Mouse (Mus musculus): ENCODE measurements around the gene Olfr846.

- TF ChIP-seq CTCF (IDR thresholded peaks at IDR 0.05; ENCODE audit: control insufficient read depth, insufficient read depth, low read length) = no peak
- no peak for TF ChIP-seq POLR2A (IDR thresholded peaks at IDR 0.05; ENCODE audit: borderline replicate concordance, control insufficient read depth, low read depth, low read length)
These were observed 27.6 kb downstream of the Olfr846 start, which contains the start of gene Olfr845 for GRCm38 (mm10) chr9:19336157-19336556.
